ENCODE assay signal across 9 mouse cellular contexts in the genomic region with DNA sequence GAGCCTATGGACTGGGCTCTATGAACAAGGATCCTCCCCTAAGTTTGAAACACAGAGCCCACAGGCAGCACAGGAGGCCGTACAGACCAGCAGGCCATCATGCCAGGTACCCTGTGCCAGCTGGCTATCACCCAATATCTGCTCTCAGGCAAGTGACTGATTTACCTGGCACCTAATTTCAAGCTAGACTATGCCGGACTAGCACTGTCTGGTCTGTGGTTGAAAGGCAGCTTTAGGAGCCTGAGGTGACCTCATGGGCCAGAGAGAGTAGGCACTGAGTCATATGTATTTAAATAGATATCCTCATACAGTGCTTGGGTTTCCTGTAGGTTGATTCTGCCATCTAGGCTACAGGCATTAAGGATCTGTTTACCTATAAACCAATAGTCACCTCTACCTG.
DNase-seq lines count a peak whose midpoint lies in the region; ATAC-seq and TF ChIP-seq lines count a peak whose summit lies in the region.
"Had no signal": no experiment of that assay in that cellular context is flagged by ENCODE, and none has a peak within 500 bp of the region (broad histone marks: within the 10 kb centered on the region; RNA-seq: fewer than 3 reads in every experiment).

No protein-coding gene starts in this region.

- H3K27me3 ChIP-seq in heart, embryonic 15.5 days = no peaks in the 10 kb centered on the region
- no peaks in the 10 kb centered on the region for H3K27me3 ChIP-seq in Patski
- H3K27me3 ChIP-seq in thymus, adult 2 months (ENCODE audit: control insufficient read depth, insufficient read depth, low read length) = no peaks in the 10 kb centered on the region

- TF ChIP-seq POLR2A in thymus, adult 2 months (IDR thresholded peaks at IDR 0.05; ENCODE audit: control insufficient read depth, extremely low read depth, insufficient read depth, low read length, poor library complexity) = no peak

- no peak overlapping the region for H3K4me2 ChIP-seq in heart, embryonic 15.5 days

- peak overlapping the region; percentile 28 for H3K27ac ChIP-seq in heart, embryonic 15.5 days
- no peak overlapping the region for H3K27ac ChIP-seq in thymus, adult 2 months (ENCODE audit: control insufficient read depth, insufficient read depth, low read length)
- H3K27ac ChIP-seq: midbrain, embryonic 10.5 days had no signal

- CTCF ChIA-PET in Patski (lab: Charles Lee) = interaction anchor here (0.9 kb wide), 1 partner anchor 96 kb away, joined by 3 read pairs; no protein-coding TSS in a partner anchor

- peaks cover 81% of the 10 kb centered on the region for H3K36me3 ChIP-seq in heart, embryonic 15.5 days
- peaks cover 66% of the 10 kb centered on the region for H3K36me3 ChIP-seq in thymus, adult 2 months (ENCODE audit: control insufficient read depth, insufficient read depth, low read length)

- H3K4me1 ChIP-seq in heart, embryonic 15.5 days (replicated peaks) = peaks cover 11% of the 10 kb centered on the region
- H3K4me1 ChIP-seq in thymus, adult 2 months (replicated peaks; ENCODE audit: control insufficient read depth, insufficient read depth, low read length) = no peaks in the 10 kb centered on the region

- DNase-seq in heart, adult 8-10 months (ENCODE audit: low spot score) = no peak
- peak; percentile 75 for DNase-seq in Patski (ENCODE audit: low read depth, low spot score)
- DNase-seq in lung, postnatal 4 days = peak; percentile 56 to 59
- no peak for DNase-seq in layer of hippocampus, adult 9-10 months (ENCODE audit: low spot score)
- DNase-seq in thymus, postnatal 4 days = no peak
- DNase-seq in thymus, adult 2 months = no peak

- no peak for TF ChIP-seq CTCF in Patski (IDR thresholded peaks at IDR 0.05)
- no peak for TF ChIP-seq CTCF in thymus, adult 2 months (IDR thresholded peaks at IDR 0.05; ENCODE audit: borderline replicate concordance, control insufficient read depth, extremely low read depth, insufficient read depth, low read length, poor library complexity)

- no peak overlapping the region for H3K4me3 ChIP-seq in heart, embryonic 15.5 days
- H3K4me3 ChIP-seq in thymus, adult 2 months (ENCODE audit: control insufficient read depth, insufficient read depth, low read length) = no peak overlapping the region
- H3K4me3 ChIP-seq: midbrain, embryonic 10.5 days had no signal

- H3K9ac ChIP-seq in heart, embryonic 15.5 days = no peak overlapping the region

- in situ Hi-C loops in Patski (cut with MboI; ENCODE audit: low pct_unique_long_range_greater_than_20kb) = loop anchor here (5.0 kb wide), 1 partner anchor 49 kb away; no protein-coding TSS in a partner anchor

- POLR2A ChIA-PET in Patski (lab: Charles Lee) = interaction anchor here (1.1 to 1.3 kb wide), 2 partner anchors 13 to 49 kb away, joined by 3 to 5 read pairs; no protein-coding TSS in a partner anchor

- WGBS in heart, embryonic 15.5 days = 59% methylated on average over 2 of the region's 2 CpGs
- 81% methylated on average over 2 of the region's 2 CpGs for WGBS in thymus, adult 2 months

- no peaks in the 10 kb centered on the region for H3K9me3 ChIP-seq in heart, embryonic 15.5 days (replicated peaks)
- H3K9me3 ChIP-seq: midbrain, embryonic 10.5 days had no signal

- peak; percentile 40; the same call in 1 of the 2 replicates for ATAC-seq in heart, embryonic 15.5 days (replicated peaks; ENCODE audit: insufficient number of reproducible peaks, insufficient read depth, low FRiP score, low read depth)
- ATAC-seq in Patski = no peak
- peak; percentile 27 to 37; a peak in 2 of 4 replicates for ATAC-seq in hematopoietic stem cell, adult 5-6 weeks (replicated peaks in 1 of 2; ENCODE audit: insufficient read depth in 1 of 2, low FRiP score in 2 of 2, low TSS enrichment in 1 of 2, low read depth in 1 of 2, poor library complexity in 2 of 2, severe bottlenecking in 2 of 2)

Comparison
In these comparisons a context has a peak if more than half of its experiments do, and no peak if none do; other contexts are left out.
1. DNase-seq: peak in Patski (single experiment) and lung, postnatal 4 days (2 of 2); none in heart, adult 8-10 months (single experiment), layer of hippocampus, adult 9-10 months (single experiment), thymus, postnatal 4 days (single experiment) and thymus, adult 2 months (single experiment).